ENCODE assay signal across 8 mouse cellular contexts in the genomic region with DNA sequence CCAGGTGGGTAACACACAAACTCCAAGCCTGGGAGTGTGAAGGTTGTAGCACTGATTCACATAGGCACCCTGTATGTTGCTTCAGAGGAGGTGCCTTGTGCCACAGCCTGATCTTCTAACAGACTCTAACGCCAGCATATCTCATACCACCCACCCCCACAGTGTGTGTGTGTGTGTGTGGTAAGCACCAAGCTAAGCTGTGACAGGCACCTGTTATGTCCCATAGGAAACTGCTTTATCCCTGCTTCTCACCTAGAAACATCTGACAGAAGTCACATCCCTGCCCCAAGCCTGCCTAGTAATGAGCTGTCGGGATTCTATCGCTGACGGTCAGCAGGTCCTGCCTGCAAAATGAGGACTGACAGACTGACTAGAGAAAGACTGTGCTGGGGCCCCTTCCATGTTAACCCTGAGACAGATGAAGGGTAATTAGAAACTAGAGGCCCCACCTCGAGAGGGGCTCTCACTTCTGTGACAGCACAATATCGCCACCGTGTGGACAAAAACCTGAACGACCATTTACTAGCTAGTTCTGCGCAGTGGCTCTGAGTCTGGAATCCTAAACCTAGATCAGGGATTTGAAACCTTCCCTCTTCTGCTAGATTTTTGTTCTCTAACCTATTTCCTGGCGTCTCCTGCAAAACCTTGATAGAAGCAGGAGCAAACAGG. TPM values are rescaled to one million over a fixed set of nuclear protein-coding genes. Genes with fewer than 3 reads are reported as not detected.
DNase-seq lines count a peak whose midpoint lies in the region; ATAC-seq and TF ChIP-seq lines count a peak whose summit lies in the region.

No protein-coding gene starts in this region.

- no peak overlapping the region for H3K27ac ChIP-seq in ES-E14 (ENCODE audit: insufficient read depth, low read depth, low read length, poor library complexity, severe bottlenecking)
- H3K27ac ChIP-seq in bone marrow macrophage, adult 2 months (ENCODE audit: insufficient read depth, low read depth, low read length), result no peak overlapping the region
- H3K27ac ChIP-seq in forebrain, embryonic 12.5 days, result no peak overlapping the region
- no peak overlapping the region for H3K27ac ChIP-seq in hindbrain, embryonic 10.5 days
- H3K27ac ChIP-seq in layer of hippocampus, adult 2 months, result no peak overlapping the region

- no peak overlapping the region for H3K9ac ChIP-seq in ES-E14 (ENCODE audit: insufficient read depth, low read depth, low read length, poor library complexity, severe bottlenecking)
- no peak overlapping the region for H3K9ac ChIP-seq in forebrain, embryonic 12.5 days

- H3K27me3 ChIP-seq in forebrain, embryonic 12.5 days, result peaks cover 11% of the 10 kb centered on the region; the same call in 1 of the 2 replicates
- H3K27me3 ChIP-seq in hindbrain, embryonic 10.5 days (ENCODE audit: insufficient read depth, poor library complexity, severe bottlenecking), result peaks cover 8% of the 10 kb centered on the region; the same call in 1 of the 2 replicates

- H3K4me1 ChIP-seq in ES-E14 (ENCODE audit: control insufficient read depth in 2 of 2, insufficient read depth in 2 of 2, low read length in 2 of 2, poor library complexity in 1 of 2), result peaks cover 4 to 16% of the 10 kb centered on the region in 2 experiments; a peak in 2 of 4 replicates
- H3K4me1 ChIP-seq in bone marrow macrophage, adult 2 months (ENCODE audit: control insufficient read depth, insufficient read depth, low read length), result peaks cover 10% of the 10 kb centered on the region
- peaks cover 6% of the 10 kb centered on the region; the same call in 1 of the 2 replicates for H3K4me1 ChIP-seq in forebrain, embryonic 12.5 days
- H3K4me1 ChIP-seq in hindbrain, embryonic 10.5 days (replicated peaks), result peaks cover 7% of the 10 kb centered on the region; the same call in 1 of the 2 replicates

- H3K4me3 ChIP-seq in ES-E14 (ENCODE audit: insufficient read depth in 1 of 2, low read depth in 1 of 2, low read length in 2 of 2, poor library complexity in 1 of 2, severe bottlenecking in 1 of 2), result no peak overlapping the region
- H3K4me3 ChIP-seq in bone marrow macrophage, adult 2 months (ENCODE audit: insufficient read depth, low read length), result no peak overlapping the region
- no peak overlapping the region for H3K4me3 ChIP-seq in forebrain, embryonic 12.5 days (replicated peaks)
- no peak overlapping the region for H3K4me3 ChIP-seq in hindbrain, embryonic 10.5 days
- no peak overlapping the region for H3K4me3 ChIP-seq in layer of hippocampus, adult 2 months

- WGBS in forebrain, embryonic 12.5 days, result 14% methylated on average over 10 of the region's 10 CpGs
- 20% methylated on average over 10 of the region's 10 CpGs for WGBS in hindbrain, embryonic 10.5 days

- in situ Hi-C loops in ES-E14 (cut with MboI; ENCODE audit: low sequenced_read_pairs in 2 of 2, unreplicated experiment in 2 of 2), result loop anchor here (5.0 to 25.0 kb wide), 7 partner anchors 131 to 641 kb away; a partner anchor contains a TSS

- ATAC-seq in forebrain, embryonic 12.5 days (ENCODE audit: low FRiP score), result peak; percentile 69; the same call in 1 of the 2 replicates
- ATAC-seq in activated CD4-positive, CD25-positive, alpha-beta regulatory T cell, adult 4 months, result no peak

- peaks cover 17% of the 10 kb centered on the region; the same call in 1 of the 2 replicates for H3K36me3 ChIP-seq in ES-E14 (ENCODE audit: control insufficient read depth, insufficient read depth, low read length, poor library complexity, severe bottlenecking)
- H3K36me3 ChIP-seq in forebrain, embryonic 12.5 days (replicated peaks), result no peaks in the 10 kb centered on the region
- H3K36me3 ChIP-seq in hindbrain, embryonic 10.5 days, result no peaks in the 10 kb centered on the region

- TF ChIP-seq CTCF in bone marrow macrophage, adult 2 months (IDR thresholded peaks at IDR 0.05; ENCODE audit: low read depth, low read length), result peak; percentile 78
- peak; percentile 93 for TF ChIP-seq CTCF in layer of hippocampus, adult 2 months (conservative IDR thresholded peaks at IDR 0.05)

- H3K4me2 ChIP-seq in forebrain, embryonic 12.5 days, result no peak overlapping the region

- DNase-seq in ES-E14 (ENCODE audit: low read depth, low spot score), result peak; percentile 71
- DNase-seq in hindbrain, embryonic 10.5 days (ENCODE audit: low spot score), result peak; percentile 72
- peak; percentile 70 to 80 for DNase-seq in layer of hippocampus, adult 2 months (ENCODE audit: low spot score in 2 of 2)
- peak; percentile 56 for DNase-seq in lung, postnatal 25 days (ENCODE audit: low spot score)
- DNase-seq in right cerebral cortex, postnatal 14 days, result peak; percentile 83

- no peak for TF ChIP-seq POLR2A in bone marrow macrophage, adult 2 months (IDR thresholded peaks at IDR 0.05; ENCODE audit: borderline replicate concordance, low read depth, low read length)

- H3K9me3 ChIP-seq in ES-E14 (ENCODE audit: control insufficient read depth, insufficient read depth, low read depth, low read length), result no peaks in the 10 kb centered on the region
- no peaks in the 10 kb centered on the region for H3K9me3 ChIP-seq in forebrain, embryonic 12.5 days
- no peaks in the 10 kb centered on the region for H3K9me3 ChIP-seq in hindbrain, embryonic 10.5 days

TF ChIP-seq in ES-E14, 5 proteins besides CTCF, POLR2A, EP300 and RAD21:
- no peak for TF ChIP-seq CHD2 (IDR thresholded peaks at IDR 0.05; ENCODE audit: low read depth, low read length)
- peak; percentile 84 for TF ChIP-seq ZC3H11A (IDR thresholded peaks at IDR 0.05; ENCODE audit: borderline replicate concordance, low read depth, low read length)
- TF ChIP-seq HCFC1 (IDR thresholded peaks at IDR 0.05; ENCODE audit: borderline replicate concordance, insufficient read depth, low read length), result no peak
- TF ChIP-seq ZNF384 (IDR thresholded peaks at IDR 0.05; ENCODE audit: low read depth, low read length), result no peak
- TF ChIP-seq MAFK (IDR thresholded peaks at IDR 0.05; ENCODE audit: insufficient read depth, low read depth, low read length), result no peak

RNA-seq across cellular contexts. Expression of a gene that starts 45.4 kb away (rescaled TPM):
- total RNA-seq in ES-E14 (2012; rRNA removed), result 44.3 and 122 TPM in 2 replicates
- polyA plus RNA-seq in bone marrow macrophage, adult 2 months (2012; ENCODE audit: insufficient read depth, insufficient read length, missing spikeins), result 0.64 and 1.4 TPM in 2 replicates
- polyA plus RNA-seq in forebrain, embryonic 12.5 days (2016; fragmentation: Nextera tagmentation; extraction: Ambion mirVana), result 2.1 and 2.5 TPM in 2 replicates
- 4.9 and 9.6 TPM in 2 replicates for polyA plus RNA-seq in hindbrain, embryonic 10.5 days (2016; fragmentation: Nextera tagmentation; extraction: Ambion mirVana)
- total RNA-seq in layer of hippocampus, adult 2 months (2021), result under 1 TPM; 0.61 to 0.79 TPM
- polyA plus RNA-seq in activated CD4-positive, CD25-positive, alpha-beta regulatory T cell, adult 4 months (2017; shearing (Covaris generic)), result 1 to 10 TPM; 3.9 to 7.7 TPM

RNA-seq across cellular contexts. Expression of a gene that starts 55.8 kb away (rescaled TPM):
- total RNA-seq in ES-E14 (2012; rRNA removed), result 33.1 and 33.7 TPM in 2 replicates
- 21.1 and 24.3 TPM in 2 replicates for polyA plus RNA-seq in bone marrow macrophage, adult 2 months (2012; ENCODE audit: insufficient read depth, insufficient read length, missing spikeins)
- 6.0 and 6.1 TPM in 2 replicates for polyA plus RNA-seq in forebrain, embryonic 12.5 days (2016; fragmentation: Nextera tagmentation; extraction: Ambion mirVana)
- polyA plus RNA-seq in hindbrain, embryonic 10.5 days (2016; fragmentation: Nextera tagmentation; extraction: Ambion mirVana), result 4.0 and 4.3 TPM in 2 replicates
- 10 to 100 TPM; 39.5 to 41.6 TPM for total RNA-seq in layer of hippocampus, adult 2 months (2021)
- 1 to 10 TPM; 5.9 to 7.0 TPM for polyA plus RNA-seq in activated CD4-positive, CD25-positive, alpha-beta regulatory T cell, adult 4 months (2017; shearing (Covaris generic))
